Mouse (Mus musculus) MEL (cell line): ENCODE results near the gene Golm1.

Source experiments
- CHD1 ChIP-seq: IDR thresholded peaks from 2 replicates; pipeline ENCODE4 v1.6.1; 2012; ENCODE audit warnings: low read depth, mild to moderate bottlenecking, inconsistent platforms, low read length, improper control_type of control experiment
- CTCF ChIP-seq, 3 experiments: IDR thresholded peaks in 2 of 3; conservative IDR thresholded peaks in 1 of 3; 2 replicates each; pipeline ENCODE4 v1.5.1; 2011 to 2012; ENCODE audit warnings: low read length in 3 of 3, low read depth in 2 of 3, mild to moderate bottlenecking in 2 of 3, improper control_type of control experiment in 1 of 3, inconsistent platforms in 1 of 3, mixed read lengths in 1 of 3, moderate library complexity in 1 of 3; ENCODE audit not compliant: control insufficient read depth in 1 of 3, insufficient read depth in 1 of 3, poor library complexity in 1 of 3, severe bottlenecking in 1 of 3
- E2F4 ChIP-seq: IDR thresholded peaks from 2 replicates; pipeline ENCODE4 v1.6.1; 2011; ENCODE audit warnings: low read depth, low read length, improper control_type of control experiment, borderline replicate concordance
- GATA1 ChIP-seq: IDR thresholded peaks from 2 replicates; pipeline ENCODE4 v1.6.1; 2011; ENCODE audit warnings: low read depth, low read length, improper control_type of control experiment
- MEF2A ChIP-seq: IDR thresholded peaks from 2 replicates; pipeline ENCODE4 v1.6.1; 2014; ENCODE audit warnings: low read depth, mild to moderate bottlenecking, inconsistent platforms, low read length, improper control_type of control experiment; ENCODE audit not compliant: poor library complexity, insufficient replicate concordance, severe bottlenecking; ENCODE audit errors: extremely low read depth
- NELFE ChIP-seq: IDR thresholded peaks from 2 replicates; pipeline ENCODE4 v1.6.1; 2011; ENCODE audit warnings: low read depth, low read length, improper control_type of control experiment
- POLR2A ChIP-seq, 2 experiments: IDR thresholded peaks; 2 replicates each; pipeline ENCODE4 v1.6.1; 2011 to 2012; ENCODE audit warnings: low read length in 2 of 2, mild to moderate bottlenecking in 2 of 2, control low read depth in 1 of 2, improper control_type of control experiment in 1 of 2, low read depth in 1 of 2, moderate library complexity in 1 of 2; ENCODE audit not compliant: control insufficient read depth in 1 of 2, insufficient read depth in 1 of 2, poor library complexity in 1 of 2
- POLR2AphosphoS5 ChIP-seq: IDR thresholded peaks from 2 replicates; pipeline ENCODE4 v1.6.1; 2012; ENCODE audit warnings: low read depth, borderline replicate concordance, mild to moderate bottlenecking, inconsistent platforms, low read length, moderate library complexity, mixed read lengths
- RAD21 ChIP-seq: IDR thresholded peaks from 2 replicates; pipeline ENCODE4 v1.6.1; 2011; ENCODE audit warnings: mild to moderate bottlenecking, low read depth, low read length, improper control_type of control experiment
- UBTF ChIP-seq: IDR thresholded peaks from 2 replicates; pipeline ENCODE4 v1.6.1; 2012; ENCODE audit warnings: low read depth, mild to moderate bottlenecking, inconsistent platforms, low read length, improper control_type of control experiment, moderate library complexity, borderline replicate concordance; ENCODE audit not compliant: insufficient read depth

DNA sequence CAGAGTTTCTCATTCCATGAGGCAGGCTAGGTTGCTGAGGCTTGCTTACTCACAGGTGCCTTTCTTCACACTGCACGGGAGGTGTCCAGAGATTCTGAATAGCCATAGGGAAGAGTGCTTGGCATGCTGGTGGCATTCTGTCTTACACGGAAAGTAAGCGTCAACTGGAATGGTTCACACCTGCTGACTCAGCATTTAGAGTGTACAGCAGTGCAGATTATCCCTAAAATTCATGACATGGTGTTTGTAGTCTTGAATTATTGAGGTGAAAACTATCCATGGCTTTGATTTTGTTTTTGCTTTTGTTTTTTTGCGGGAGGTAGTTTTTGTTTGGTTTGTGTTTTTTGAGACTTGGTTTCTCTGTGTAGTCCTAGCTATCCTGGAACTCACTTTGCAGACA is 65.7 kb downstream of the Golm1 start:
- TF ChIP-seq RAD21 (no peak), CTCF (IDR thresholded peaks at IDR 0.05 in 2 of 3, conservative IDR thresholded peaks at IDR 0.05 in 1 of 3; ENCODE audit: control insufficient read depth in 1 of 3, insufficient read depth in 1 of 3, low read depth in 2 of 3, low read length in 3 of 3, poor library complexity in 1 of 3, severe bottlenecking in 1 of 3) (no peak), GATA1 (no peak), E2F4 (no peak), UBTF (no peak), POLR2AphosphoS5 (no peak), MEF2A (no peak), CHD1 (no peak), NELFE (no peak), POLR2A (IDR thresholded peaks at IDR 0.05; ENCODE audit: control insufficient read depth in 1 of 2, insufficient read depth in 1 of 2, low read depth in 1 of 2, low read length in 2 of 2, poor library complexity in 1 of 2) (no peak)
